Mouse (Mus musculus) MEL (cell line): ENCODE measurements around the gene Txnrd2. TPM values are rescaled to one million over a fixed set of nuclear protein-coding genes. Genes with fewer than 3 reads are reported as not detected.

Experiments used
- DNase-seq: peaks from one replicate; pipeline ENCODE4 v3.0.0; 2011; ENCODE audit warnings: low read depth, low spot score
- H3K27ac ChIP-seq: 2 replicates; pipeline ENCODE4 v1.5.1; 2012; ENCODE audit warnings: low read depth, mild to moderate bottlenecking, control low read depth, low read length, moderate library complexity; ENCODE audit not compliant: control insufficient read depth
- H3K27me3 ChIP-seq, 2 experiments: fragments of 150-350 bp in 1 of 2; sonication (generic) in 1 of 2; 2 replicates each; pipeline ENCODE4 v1.6.1; 2012; ENCODE audit warnings: low read length in 2 of 2, mild to moderate bottlenecking in 2 of 2, improper control_type of control experiment in 1 of 2, moderate library complexity in 1 of 2; ENCODE audit not compliant: insufficient read depth in 2 of 2, control insufficient read depth in 1 of 2
- H3K36me3 ChIP-seq, 2 experiments: 2 replicates each; pipeline ENCODE4 v1.6.1; 2012 to 2014; ENCODE audit warnings: low read length in 2 of 2, improper control_type of control experiment in 1 of 2, inconsistent platforms in 1 of 2, mild to moderate bottlenecking in 1 of 2; ENCODE audit not compliant: insufficient read depth in 2 of 2, control insufficient read depth in 1 of 2
- H3K4me1 ChIP-seq, 2 experiments: fragments of 150-350 bp in 1 of 2; sonication (generic) in 1 of 2; 2 replicates each; pipeline ENCODE4 v1.6.1; 2012; ENCODE audit warnings: low read length in 2 of 2, improper control_type of control experiment in 1 of 2, mild to moderate bottlenecking in 1 of 2; ENCODE audit not compliant: insufficient read depth in 2 of 2, control insufficient read depth in 1 of 2
- H3K4me3 ChIP-seq, 2 experiments: fragments of 150-350 bp in 1 of 2; sonication (generic) in 1 of 2; 2 replicates each; pipeline ENCODE4 v1.5.1; 2012; ENCODE audit warnings: low read depth in 2 of 2, low read length in 2 of 2, mild to moderate bottlenecking in 2 of 2, moderate library complexity in 2 of 2, control low read depth in 1 of 2, improper control_type of control experiment in 1 of 2; ENCODE audit not compliant: control insufficient read depth in 1 of 2, insufficient read depth in 1 of 2
- H3K79me2 ChIP-seq: 2 replicates; pipeline ENCODE4 v1.6.1; 2012; ENCODE audit warnings: mild to moderate bottlenecking, low read length, moderate library complexity; ENCODE audit not compliant: control insufficient read depth, poor library complexity, insufficient read depth
- H3K9ac ChIP-seq: 2 replicates; pipeline ENCODE4 v1.6.1; 2012; ENCODE audit warnings: low read depth, mild to moderate bottlenecking, control low read depth, low read length, moderate library complexity; ENCODE audit not compliant: control insufficient read depth, poor library complexity, severe bottlenecking
- H3K9me3 ChIP-seq: fragments of 150-350 bp; sonication (generic); replicated peaks from 2 replicates; pipeline ENCODE4 v1.6.1; 2012; ENCODE audit warnings: mild to moderate bottlenecking, low read length, improper control_type of control experiment, moderate library complexity; ENCODE audit not compliant: insufficient read depth
- CHD1 ChIP-seq: IDR thresholded peaks from 2 replicates; pipeline ENCODE4 v1.6.1; 2012; ENCODE audit warnings: low read depth, mild to moderate bottlenecking, inconsistent platforms, low read length, improper control_type of control experiment
- CHD2 ChIP-seq: IDR thresholded peaks from 2 replicates; pipeline ENCODE4 v1.6.1; 2011; ENCODE audit warnings: low read length, improper control_type of control experiment
- CTCF ChIP-seq, 3 experiments: IDR thresholded peaks in 2 of 3; conservative IDR thresholded peaks in 1 of 3; 2 replicates each; pipeline ENCODE4 v1.5.1; 2011 to 2012; ENCODE audit warnings: low read length in 3 of 3, low read depth in 2 of 3, mild to moderate bottlenecking in 2 of 3, improper control_type of control experiment in 1 of 3, inconsistent platforms in 1 of 3, mixed read lengths in 1 of 3, moderate library complexity in 1 of 3; ENCODE audit not compliant: control insufficient read depth in 1 of 3, insufficient read depth in 1 of 3, poor library complexity in 1 of 3, severe bottlenecking in 1 of 3
- E2F4 ChIP-seq: IDR thresholded peaks from 2 replicates; pipeline ENCODE4 v1.6.1; 2011; ENCODE audit warnings: low read depth, low read length, improper control_type of control experiment, borderline replicate concordance
- ELF1 ChIP-seq: IDR thresholded peaks from 2 replicates; pipeline ENCODE4 v1.6.1; 2014; ENCODE audit warnings: low read depth, mild to moderate bottlenecking, inconsistent platforms, low read length, improper control_type of control experiment, moderate library complexity
- ETS1 ChIP-seq: IDR thresholded peaks from 2 replicates; pipeline ENCODE4 v1.6.1; 2012; ENCODE audit warnings: low read depth, mild to moderate bottlenecking, inconsistent platforms, low read length, improper control_type of control experiment, moderate library complexity
- GABPA ChIP-seq: IDR thresholded peaks from 2 replicates; pipeline ENCODE4 v1.6.1; 2012; ENCODE audit warnings: low read depth, mild to moderate bottlenecking, inconsistent platforms, low read length, improper control_type of control experiment, moderate library complexity
- GATA1 ChIP-seq: IDR thresholded peaks from 2 replicates; pipeline ENCODE4 v1.6.1; 2011; ENCODE audit warnings: low read depth, low read length, improper control_type of control experiment
- HCFC1 ChIP-seq: IDR thresholded peaks from 2 replicates; pipeline ENCODE4 v1.6.1; 2012; ENCODE audit warnings: low read depth, mild to moderate bottlenecking, inconsistent platforms, low read length, improper control_type of control experiment, moderate library complexity
- JUND ChIP-seq: IDR thresholded peaks from 2 replicates; pipeline ENCODE4 v1.6.1; 2011; ENCODE audit warnings: low read depth, mild to moderate bottlenecking, improper control_type of control experiment, low read length
- KAT2A ChIP-seq: conservative IDR thresholded peaks from 2 replicates; pipeline ENCODE4 v1.6.1; 2012; ENCODE audit warnings: low read depth, low read length, improper control_type of control experiment, inconsistent platforms
- MAZ ChIP-seq: IDR thresholded peaks from 2 replicates; pipeline ENCODE4 v1.6.1; 2012; ENCODE audit warnings: low read depth, mild to moderate bottlenecking, inconsistent platforms, low read length, improper control_type of control experiment
- NELFE ChIP-seq: IDR thresholded peaks from 2 replicates; pipeline ENCODE4 v1.6.1; 2011; ENCODE audit warnings: low read depth, low read length, improper control_type of control experiment
- NRF1 ChIP-seq: IDR thresholded peaks from 2 replicates; pipeline ENCODE4 v1.6.1; 2014; ENCODE audit warnings: low read depth, mild to moderate bottlenecking, inconsistent platforms, low read length, improper control_type of control experiment, moderate library complexity; ENCODE audit not compliant: poor library complexity, insufficient read depth, severe bottlenecking
- POLR2A ChIP-seq, 2 experiments: IDR thresholded peaks; 2 replicates each; pipeline ENCODE4 v1.6.1; 2011 to 2012; ENCODE audit warnings: low read length in 2 of 2, mild to moderate bottlenecking in 2 of 2, control low read depth in 1 of 2, improper control_type of control experiment in 1 of 2, low read depth in 1 of 2, moderate library complexity in 1 of 2; ENCODE audit not compliant: control insufficient read depth in 1 of 2, insufficient read depth in 1 of 2, poor library complexity in 1 of 2
- POLR2AphosphoS2 ChIP-seq: IDR thresholded peaks from 2 replicates; pipeline ENCODE4 v1.6.1; 2011; ENCODE audit warnings: low read length, improper control_type of control experiment
- POLR2AphosphoS5 ChIP-seq: IDR thresholded peaks from 2 replicates; pipeline ENCODE4 v1.6.1; 2012; ENCODE audit warnings: low read depth, borderline replicate concordance, mild to moderate bottlenecking, inconsistent platforms, low read length, moderate library complexity, mixed read lengths
- RAD21 ChIP-seq: IDR thresholded peaks from 2 replicates; pipeline ENCODE4 v1.6.1; 2011; ENCODE audit warnings: mild to moderate bottlenecking, low read depth, low read length, improper control_type of control experiment
- RCOR1 ChIP-seq: IDR thresholded peaks from 2 replicates; pipeline ENCODE4 v1.6.1; 2012; ENCODE audit warnings: low read depth, mild to moderate bottlenecking, inconsistent platforms, low read length, improper control_type of control experiment
- SIN3A ChIP-seq: IDR thresholded peaks from 2 replicates; pipeline ENCODE4 v1.6.1; 2012; ENCODE audit warnings: low read length, improper control_type of control experiment, inconsistent platforms
- SMC3 ChIP-seq: IDR thresholded peaks from 2 replicates; pipeline ENCODE4 v1.6.1; 2011; ENCODE audit warnings: low read depth, low read length, improper control_type of control experiment
- TAL1 ChIP-seq: IDR thresholded peaks from 2 replicates; pipeline ENCODE4 v1.6.1; 2012; ENCODE audit warnings: mild to moderate bottlenecking, inconsistent platforms, low read length, moderate library complexity, mixed read lengths
- TCF12 ChIP-seq: IDR thresholded peaks from 2 replicates; pipeline ENCODE4 v1.6.1; 2014; ENCODE audit warnings: low read depth, mild to moderate bottlenecking, inconsistent platforms, low read length, improper control_type of control experiment, moderate library complexity
- UBTF ChIP-seq: IDR thresholded peaks from 2 replicates; pipeline ENCODE4 v1.6.1; 2012; ENCODE audit warnings: low read depth, mild to moderate bottlenecking, inconsistent platforms, low read length, improper control_type of control experiment, moderate library complexity, borderline replicate concordance; ENCODE audit not compliant: insufficient read depth
- ZC3H11A ChIP-seq: IDR thresholded peaks from 2 replicates; pipeline ENCODE4 v1.6.1; 2012; ENCODE audit warnings: low read depth, mild to moderate bottlenecking, inconsistent platforms, low read length, improper control_type of control experiment
- ZMIZ1 ChIP-seq: IDR thresholded peaks from 2 replicates; pipeline ENCODE4 v1.6.1; 2012; ENCODE audit warnings: low read depth, mild to moderate bottlenecking, inconsistent platforms, low read length, improper control_type of control experiment, moderate library complexity
- polyA plus RNA-seq, 2 experiments: library from polyadenylated mRNA; stranded (reverse) in 1 of 2; unstranded in 1 of 2; fragments of >175 nt in 1 of 2; fragments of >200 nt in 1 of 2; gene quantifications; 2 replicates each; pipeline versions ENCODE4 v1.2.1 to v1.2.4; 2012; ENCODE audit warnings: low replicate concordance in 2 of 2, low read depth in 1 of 2; ENCODE audit not compliant: insufficient read length in 2 of 2, insufficient read depth in 1 of 2, missing spikeins in 1 of 2
- total RNA-seq: library from RNA; depleted of rRNA; stranded (reverse); fragments of 300-350 nt; gene quantifications from 2 replicates; pipeline ENCODE4 v1.2.3, GENCODE M21; 2012

The Txnrd2 gene
- total and polyA plus RNA-seq, 3 experiments, result 31.2 to 46.8 TPM; not detected in 1

- TF ChIP-seq ELF1, result 0 out of 2 replicates have a peak, but pooled peaks have one; percentile 10
- 0 out of 2 replicates have a peak, but pooled peaks have one; percentile 15 for TF ChIP-seq CHD2
- TF ChIP-seq UBTF, result no peak
- peak; percentile 98 for TF ChIP-seq TCF12
- no peak for TF ChIP-seq POLR2A (IDR thresholded peaks at IDR 0.05; ENCODE audit: control insufficient read depth in 1 of 2, insufficient read depth in 1 of 2, low read depth in 1 of 2, low read length in 2 of 2, poor library complexity in 1 of 2)
- TF ChIP-seq RCOR1, result no peak; the same call in 1 of the 2 replicates
- no peak; the same call in 1 of the 2 replicates for TF ChIP-seq KAT2A
- no peak for TF ChIP-seq SMC3
- TF ChIP-seq CHD1, result no peak
- no peak for TF ChIP-seq HCFC1
- TF ChIP-seq GATA1, result peak; percentile 82
- peak; percentile 76 for TF ChIP-seq SIN3A
- TF ChIP-seq RAD21, result no peak
- TF ChIP-seq POLR2AphosphoS2, result no peak
- TF ChIP-seq CTCF (IDR thresholded peaks at IDR 0.05 in 2 of 3, conservative IDR thresholded peaks at IDR 0.05 in 1 of 3; ENCODE audit: control insufficient read depth in 1 of 3, insufficient read depth in 1 of 3, low read depth in 2 of 3, low read length in 3 of 3, poor library complexity in 1 of 3, severe bottlenecking in 1 of 3), result no peak
- no peak for TF ChIP-seq GABPA
- no peak for TF ChIP-seq ZMIZ1
- TF ChIP-seq ZC3H11A, result no peak
- TF ChIP-seq TAL1, result peak; percentile 92
- TF ChIP-seq E2F4, result no peak
- TF ChIP-seq POLR2AphosphoS5, result no peak
These were observed 38.2 kb upstream of the Txnrd2 start (continued) for GRCm38 (mm10) chr16:18387704-18388582.

GRCm38 (mm10) chr16:18388583-18389435, 37.4 kb upstream of the Txnrd2 start:
- Histone ChIP-seq H3K36me3 (peaks cover 0 to 25% of the 10 kb centered on the region in 2 experiments; a peak in 2 of 4 replicates), H3K79me2 (no peaks in the 10 kb centered on the region; the same call in 1 of the 2 replicates), H3K4me1 (peaks cover 16 to 42% of the 10 kb centered on the region in 2 experiments), H3K9me3 (no peaks in the 10 kb centered on the region), H3K27ac (peak overlapping the region; percentile 88), H3K4me3 (no peak overlapping the region), H3K9ac (peak overlapping the region; percentile 48; the same call in 1 of the 2 replicates), H3K27me3 (no peaks in the 10 kb centered on the region)
- TF ChIP-seq ETS1 (no peak), NRF1 (no peak), TAL1 (no peak), ELF1 (no peak), NELFE (no peak), JUND (no peak), HCFC1 (no peak), TCF12 (no peak), MAZ (no peak), CHD1 (no peak), SIN3A (no peak)
- no peak for DNase-seq
